Mouse (Mus musculus): ENCODE results near the gene Mapk6. TPM values are rescaled to one million over a fixed set of nuclear protein-coding genes. Genes with fewer than 3 reads are reported as not detected.

Mapk6 gene
- polyA plus RNA-seq, 1 experiment from 2014 or later: 28.0 TPM

DNA sequence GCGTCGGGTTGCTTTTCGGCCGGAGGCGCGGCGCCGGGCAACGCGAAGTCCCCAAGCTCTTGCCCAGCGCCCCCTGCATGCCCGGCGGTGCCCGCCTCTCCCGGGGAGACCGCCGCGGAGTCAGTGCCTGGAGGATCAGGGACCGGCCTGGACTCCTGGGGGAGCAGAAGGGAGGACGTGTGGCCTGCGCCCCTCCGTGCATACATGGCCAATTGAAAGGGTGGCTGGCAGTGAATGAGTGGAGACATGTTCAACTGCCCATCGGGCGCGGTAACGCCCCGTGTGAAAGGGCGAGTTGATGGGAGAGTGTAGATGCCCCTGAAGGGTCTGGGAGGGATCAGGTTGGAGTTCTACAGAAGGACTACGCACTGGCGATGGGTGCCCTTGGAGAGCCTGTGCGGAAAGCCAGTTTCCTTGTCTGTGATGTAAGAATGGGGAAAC, 31.9 kb upstream of the Mapk6 start:
- Histone ChIP-seq H3K27me3 (replicated peaks; ENCODE audit: insufficient read depth, low read length) (no peaks in the 10 kb centered on the region), H3K27ac (ENCODE audit: low read length) (peak overlapping the region; percentile 75), H3K4me2 (replicated peaks; ENCODE audit: low read depth, low read length) (peak overlapping the region; percentile 88), H3K4me1 (ENCODE audit: insufficient read depth, low read depth, low read length) (peaks cover 8% of the 10 kb centered on the region; the same call in 1 of the 2 replicates), H3K4me3 (ENCODE audit: low read depth, low read length) (peak overlapping the region; percentile 75), H3K9me3 (ENCODE audit: low read length) (no peaks in the 10 kb centered on the region), H3K9ac (replicated peaks; ENCODE audit: low read depth) (peak overlapping the region; percentile 66), H3K36me3 (ENCODE audit: insufficient read depth, low read length) (0 out of 2 replicates have a peak, but pooled peaks cover 7% of the 10 kb centered on the region)
- TF ChIP-seq EP300 (IDR thresholded peaks at IDR 0.05) (no peak), CTCF (IDR thresholded peaks at IDR 0.05) (peak; percentile 59)
- DNase-seq (ENCODE audit: low spot score) (peak; percentile 57), ATAC-seq (peak; percentile 84)
- WGBS: under 1% methylated on average over 27 of the region's 31 CpGs

DNA sequence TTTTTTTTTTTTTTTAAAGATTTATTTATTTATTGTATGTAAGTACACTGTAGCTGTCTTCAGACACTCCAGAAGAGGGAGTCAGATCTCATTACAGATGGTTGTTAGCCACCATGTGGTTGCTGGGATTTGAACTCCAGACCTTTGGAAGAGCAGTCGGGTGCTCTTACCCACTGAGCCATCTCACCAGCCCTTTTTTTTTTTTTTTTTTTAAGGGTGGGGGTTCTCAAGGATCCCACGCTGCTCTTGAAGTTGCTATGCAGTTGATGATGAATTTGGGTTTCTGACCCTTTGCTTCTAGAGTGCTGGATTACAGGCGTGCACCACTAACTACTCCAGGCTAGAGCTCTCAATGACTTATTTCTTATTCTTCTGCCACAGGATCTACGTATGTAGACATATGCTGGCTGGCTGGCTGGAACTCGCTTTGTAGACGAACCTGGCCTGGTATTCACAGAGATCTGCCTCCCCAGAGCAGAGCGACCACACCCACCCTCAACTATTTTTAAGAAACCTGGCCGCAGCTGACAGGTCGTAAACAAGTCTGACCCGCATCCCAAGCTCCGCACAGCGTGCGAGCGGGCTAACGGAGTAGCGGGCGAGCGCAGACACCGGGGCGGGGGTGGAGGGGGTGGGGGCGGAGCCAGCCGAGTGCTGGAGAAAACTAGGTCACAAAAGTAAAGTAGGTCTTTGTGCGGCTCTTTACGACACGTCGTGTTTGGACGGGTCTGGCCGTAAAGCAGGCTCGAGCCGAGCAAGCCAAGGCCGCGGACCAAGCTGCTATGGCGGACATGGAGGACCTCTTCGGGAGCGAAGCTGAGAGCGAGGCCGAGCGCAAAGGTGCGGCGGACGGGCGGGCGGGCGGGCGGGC, 31.2 kb upstream of the Mapk6 start, which contains the start of gene Leo1:
Gene Leo1, plus strand, starts transcription at position 729 of the 871 bp plus-strand sequence.
- peak within 1 kb of the TSS; percentile 88 for H3K4me2 ChIP-seq (replicated peaks; ENCODE audit: low read depth, low read length)
- H3K36me3 ChIP-seq (ENCODE audit: insufficient read depth, low read length): 0 out of 2 replicates have a peak, but pooled peaks cover 7% of the 10 kb centered on the region
- H3K9me3 ChIP-seq (ENCODE audit: low read length): no peaks in the 10 kb centered on the region
- H3K4me3 ChIP-seq (ENCODE audit: low read depth, low read length): peak within 1 kb of the TSS; percentile 75
- under 1% methylated on average over 42 of the region's 45 CpGs for WGBS
- peak within 1 kb of the TSS; percentile 66 for H3K9ac ChIP-seq (replicated peaks; ENCODE audit: low read depth)
- peak; percentile 98 for DNase-seq (ENCODE audit: low spot score)
- H3K4me1 ChIP-seq (ENCODE audit: insufficient read depth, low read depth, low read length): peaks cover 8% of the 10 kb centered on the region; the same call in 1 of the 2 replicates
- TF ChIP-seq CTCF (IDR thresholded peaks at IDR 0.05): no peak
- no peaks in the 10 kb centered on the region for H3K27me3 ChIP-seq (replicated peaks; ENCODE audit: insufficient read depth, low read length)
- peak; percentile 91 for ATAC-seq
- H3K27ac ChIP-seq (ENCODE audit: low read length): peak within 1 kb of the TSS; percentile 75

DNA sequence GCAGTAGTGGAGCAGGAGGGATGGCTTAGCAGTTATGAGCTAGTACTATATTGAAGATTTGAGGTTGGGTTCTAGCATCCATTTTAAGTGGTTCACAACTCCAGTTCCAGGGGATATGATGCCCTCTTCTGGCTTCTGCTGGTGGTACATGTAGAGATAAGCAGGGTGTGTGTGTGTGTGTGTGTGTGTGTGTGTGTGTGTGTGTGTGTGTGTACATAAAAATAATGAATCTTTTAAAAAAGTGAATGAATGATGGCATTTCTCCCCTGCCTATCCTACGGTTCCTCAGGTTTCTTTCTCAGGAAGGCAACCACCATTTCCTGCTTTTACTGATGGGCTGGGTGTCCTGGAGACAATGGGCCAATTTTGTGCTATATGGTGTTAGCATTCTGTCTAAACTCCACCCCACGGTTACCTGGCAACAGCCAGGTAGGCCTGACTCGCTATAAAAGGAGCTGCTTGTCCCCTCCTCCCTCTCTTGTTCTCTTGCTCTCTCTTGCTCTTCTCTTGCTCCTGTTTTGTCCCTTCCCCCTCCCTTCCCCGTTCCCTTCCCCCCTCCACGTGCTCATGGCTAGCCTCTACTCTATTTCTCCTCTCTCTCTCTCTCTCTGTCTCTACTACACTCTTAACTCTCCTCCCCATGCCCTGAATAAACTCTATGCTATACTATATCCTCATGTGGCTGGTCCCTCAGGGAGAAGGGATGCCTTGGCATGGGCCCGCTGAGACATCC, 28.0 kb upstream of the Mapk6 start:
- H3K9me3 ChIP-seq (ENCODE audit: low read length): no peaks in the 10 kb centered on the region
- peaks cover 8% of the 10 kb centered on the region; the same call in 1 of the 2 replicates for H3K4me1 ChIP-seq (ENCODE audit: insufficient read depth, low read depth, low read length)
- TF ChIP-seq CTCF (IDR thresholded peaks at IDR 0.05): peak; percentile 67
- no peak for TF ChIP-seq EP300 (IDR thresholded peaks at IDR 0.05)
- H3K9ac ChIP-seq (replicated peaks; ENCODE audit: low read depth): no peak overlapping the region
- DNase-seq (ENCODE audit: low spot score) (peak; percentile 49), ATAC-seq (no peak)
- H3K4me2 ChIP-seq (replicated peaks; ENCODE audit: low read depth, low read length): no peak overlapping the region
- no peaks in the 10 kb centered on the region for H3K27me3 ChIP-seq (replicated peaks; ENCODE audit: insufficient read depth, low read length)
- no peak overlapping the region for H3K27ac ChIP-seq (ENCODE audit: low read length)
- WGBS: 28% methylated on average over 6 of the region's 6 CpGs
- no peaks in the 10 kb centered on the region for H3K36me3 ChIP-seq (ENCODE audit: insufficient read depth, low read length)
- H3K4me3 ChIP-seq (ENCODE audit: low read depth, low read length): no peak overlapping the region

DNA sequence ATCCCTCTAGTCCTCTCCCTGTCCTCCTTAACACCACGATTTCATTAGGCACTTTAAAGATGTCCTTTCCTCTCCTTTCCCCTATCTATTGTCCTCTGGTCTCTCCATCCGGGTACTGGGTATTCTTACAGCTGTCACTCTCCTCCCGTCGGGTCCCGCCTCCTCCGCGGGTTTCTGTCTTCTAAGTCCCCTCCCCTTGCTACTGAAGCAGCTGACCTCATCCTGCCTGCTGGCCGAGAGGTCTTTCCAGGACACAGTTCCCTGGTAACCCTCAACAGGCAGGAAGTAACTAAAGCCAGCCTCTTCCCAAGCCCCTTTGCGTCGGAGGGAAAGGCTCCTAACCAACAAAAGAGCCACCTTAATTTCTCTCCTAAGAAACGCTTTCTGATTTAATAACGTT, 26.1 kb upstream of the Mapk6 start:
- ATAC-seq (peak; percentile 95), DNase-seq (ENCODE audit: low spot score) (peak; percentile 96)
- no peaks in the 10 kb centered on the region for H3K9me3 ChIP-seq (ENCODE audit: low read length)
- no peaks in the 10 kb centered on the region for H3K27me3 ChIP-seq (replicated peaks; ENCODE audit: insufficient read depth, low read length)
- no peak overlapping the region for H3K9ac ChIP-seq (replicated peaks; ENCODE audit: low read depth)
- H3K4me2 ChIP-seq (replicated peaks; ENCODE audit: low read depth, low read length): 0 out of 2 replicates have a peak overlapping the region, but pooled peaks have one; percentile 2
- no peak for TF ChIP-seq EP300 (IDR thresholded peaks at IDR 0.05)
- no peak for TF ChIP-seq CTCF (IDR thresholded peaks at IDR 0.05)
- H3K36me3 ChIP-seq (ENCODE audit: insufficient read depth, low read length): no peaks in the 10 kb centered on the region
- peak overlapping the region; percentile 57 for H3K27ac ChIP-seq (ENCODE audit: low read length)
- H3K4me3 ChIP-seq (ENCODE audit: low read depth, low read length): no peak overlapping the region
- WGBS: 3% methylated on average over 12 of the region's 12 CpGs
- no peaks in the 10 kb centered on the region for H3K4me1 ChIP-seq (ENCODE audit: insufficient read depth, low read depth, low read length)

DNA sequence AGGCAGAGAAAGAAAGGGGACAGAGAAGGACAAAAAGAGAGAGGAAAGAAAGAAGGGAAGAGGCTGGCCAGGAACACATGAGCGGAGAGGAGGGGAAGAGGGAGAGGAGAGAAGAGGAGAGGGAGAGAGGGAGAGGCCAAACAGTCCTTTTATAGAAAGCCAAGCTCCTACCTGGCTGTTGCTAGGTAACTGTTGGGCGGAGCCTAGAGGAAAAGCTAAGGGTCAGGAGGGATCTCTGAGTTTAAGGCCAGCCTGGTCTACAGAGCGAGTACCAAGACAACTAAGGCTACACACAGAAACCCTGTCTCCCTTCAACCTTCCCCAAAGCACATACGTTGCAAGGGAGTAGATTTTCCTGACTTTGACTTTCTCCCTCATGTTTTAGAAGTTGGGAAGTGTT, 25.5 kb upstream of the Mapk6 start:
- no peaks in the 10 kb centered on the region for H3K27me3 ChIP-seq (replicated peaks; ENCODE audit: insufficient read depth, low read length)
- H3K36me3 ChIP-seq (ENCODE audit: insufficient read depth, low read length): no peaks in the 10 kb centered on the region
- H3K9me3 ChIP-seq (ENCODE audit: low read length): no peaks in the 10 kb centered on the region
- no peak overlapping the region for H3K9ac ChIP-seq (replicated peaks; ENCODE audit: low read depth)
- TF ChIP-seq CTCF (IDR thresholded peaks at IDR 0.05) (no peak), EP300 (IDR thresholded peaks at IDR 0.05) (no peak)
- ATAC-seq (peak; percentile 13; the same call in 1 of the 2 replicates), DNase-seq (ENCODE audit: low spot score) (peak; percentile 18)
- peak overlapping the region; percentile 57 for H3K27ac ChIP-seq (ENCODE audit: low read length)
- 80% methylated on average over 4 of the region's 4 CpGs for WGBS
- 0 out of 2 replicates have a peak overlapping the region, but pooled peaks have one; percentile 2 for H3K4me2 ChIP-seq (replicated peaks; ENCODE audit: low read depth, low read length)
- no peak overlapping the region for H3K4me3 ChIP-seq (ENCODE audit: low read depth, low read length)
- H3K4me1 ChIP-seq (ENCODE audit: insufficient read depth, low read depth, low read length): no peaks in the 10 kb centered on the region

DNA sequence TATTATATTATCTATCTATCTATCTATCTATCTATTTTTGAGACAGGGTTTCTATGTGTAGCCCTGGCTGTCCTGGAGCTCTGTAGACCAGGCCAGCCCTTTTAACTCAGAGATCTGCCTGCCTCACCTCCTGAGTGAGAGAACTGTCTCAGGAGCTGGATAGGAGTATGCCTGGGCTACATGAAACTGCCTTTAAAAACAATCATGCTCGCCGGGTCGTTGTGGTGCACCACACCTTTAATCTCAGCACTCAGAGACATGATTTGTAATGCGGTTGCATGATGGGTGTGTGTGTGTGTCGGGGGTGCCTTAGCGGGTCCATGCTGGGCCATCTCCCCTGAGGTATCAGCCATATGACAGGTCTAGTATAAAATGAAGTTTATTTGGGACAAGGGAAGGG, 25.1 kb upstream of the Mapk6 start:
- H3K27me3 ChIP-seq (replicated peaks; ENCODE audit: insufficient read depth, low read length): no peaks in the 10 kb centered on the region
- ATAC-seq (no peak), DNase-seq (ENCODE audit: low spot score) (no peak)
- H3K9me3 ChIP-seq (ENCODE audit: low read length): no peaks in the 10 kb centered on the region
- 0 out of 2 replicates have a peak overlapping the region, but pooled peaks have one; percentile 5 for H3K27ac ChIP-seq (ENCODE audit: low read length)
- no peak overlapping the region for H3K4me2 ChIP-seq (replicated peaks; ENCODE audit: low read depth, low read length)
- H3K4me3 ChIP-seq (ENCODE audit: low read depth, low read length): no peak overlapping the region
- H3K9ac ChIP-seq (replicated peaks; ENCODE audit: low read depth): no peak overlapping the region
- WGBS: 67% methylated on average over 6 of the region's 6 CpGs
- no peak for TF ChIP-seq CTCF (IDR thresholded peaks at IDR 0.05)
- no peak for TF ChIP-seq EP300 (IDR thresholded peaks at IDR 0.05)
- H3K36me3 ChIP-seq (ENCODE audit: insufficient read depth, low read length): no peaks in the 10 kb centered on the region
- no peaks in the 10 kb centered on the region for H3K4me1 ChIP-seq (ENCODE audit: insufficient read depth, low read depth, low read length)
